Mouse (Mus musculus) erythroblast, adult 5-6 weeks (primary cell): ENCODE data around the gene Upk1a. TPM values are rescaled to one million over a fixed set of nuclear protein-coding genes. Genes with fewer than 3 reads are reported as not detected.

Source experiments
- total RNA-seq, 2 experiments: library from RNA; stranded (forward) in 1 of 2; stranded (reverse) in 1 of 2; fragments of 150-400 nt in 1 of 2; fragments of 200-764, 138-1000 nt in 1 of 2; gene quantifications; 2 replicates each; pipeline versions ENCODE4 v1.2.3 to v1.2.4; 2015 to 2017; ENCODE audit warnings: low replicate concordance in 2 of 2

Upk1a gene
- total RNA-seq, 2 experiments from 2014 or later = not detected

Other genes with a start within 250 kb of the Upk1a start
Only the 30 nearest of the 32 such genes appear.
- gene Tyrobp, start 199.1 kb downstream of the Upk1a start, total RNA-seq (2015; ENCODE audit: low replicate concordance) = 315 and 361 TPM in 2 replicates
- 122 and 140 TPM in 2 replicates for gene Tyrobp, start 199.1 kb downstream of the Upk1a start, total RNA-seq (2017; ENCODE audit: low replicate concordance)
- gene Hcst, start 193.0 kb downstream of the Upk1a start, total RNA-seq (2015; ENCODE audit: low replicate concordance) = 14.2 and 29.0 TPM in 2 replicates
- 2.6 and 13.9 TPM in 2 replicates for gene Hcst, start 193.0 kb downstream of the Upk1a start, total RNA-seq (2017; ENCODE audit: low replicate concordance)
- 2.1 and 5.0 TPM in 2 replicates for gene Nfkbid, start 191.1 kb downstream of the Upk1a start, total RNA-seq (2015; ENCODE audit: low replicate concordance)
- 0.14 and 3.6 TPM in 2 replicates for gene Nfkbid, start 191.1 kb downstream of the Upk1a start, total RNA-seq (2017; ENCODE audit: low replicate concordance)
- gene Aplp1, start 167.3 kb downstream of the Upk1a start, total RNA-seq (2015; ENCODE audit: low replicate concordance) = not detected in 2 replicates
- gene Aplp1, start 167.3 kb downstream of the Upk1a start, total RNA-seq (2017; ENCODE audit: low replicate concordance) = not detected in 2 replicates
- not detected in 2 replicates for gene Kirrel2, start 155.2 kb downstream of the Upk1a start, total RNA-seq (2015; ENCODE audit: low replicate concordance)
- gene Kirrel2, start 155.2 kb downstream of the Upk1a start, total RNA-seq (2017; ENCODE audit: low replicate concordance) = not detected in 2 replicates
- gene Nphs1, start 154.5 kb downstream of the Upk1a start, total RNA-seq (2015; ENCODE audit: low replicate concordance) = not detected in 2 replicates
- not detected in 2 replicates for gene Nphs1, start 154.5 kb downstream of the Upk1a start, total RNA-seq (2017; ENCODE audit: low replicate concordance)
- not detected in 2 replicates for gene Prodh2, start 119.2 kb downstream of the Upk1a start, total RNA-seq (2015; ENCODE audit: low replicate concordance)
- gene Prodh2, start 119.2 kb downstream of the Upk1a start, total RNA-seq (2017; ENCODE audit: low replicate concordance) = not detected in 2 replicates
- gene Arhgap33, start 77.8 kb downstream of the Upk1a start, total RNA-seq (2015; ENCODE audit: low replicate concordance) = 5.0 and 6.7 TPM in 2 replicates
- gene Arhgap33, start 77.8 kb downstream of the Upk1a start, total RNA-seq (2017; ENCODE audit: low replicate concordance) = 9.5 and 9.6 TPM in 2 replicates
- gene Hspb6, start 60.7 kb downstream of the Upk1a start, total RNA-seq (2015; ENCODE audit: low replicate concordance) = 6.3 and 19.4 TPM in 2 replicates
- 2.2 and 3.9 TPM in 2 replicates for gene Hspb6, start 60.7 kb downstream of the Upk1a start, total RNA-seq (2017; ENCODE audit: low replicate concordance)
- gene Proser3, start 60.5 kb downstream of the Upk1a start, total RNA-seq (2015; ENCODE audit: low replicate concordance) = 0.38 and 2.1 TPM in 2 replicates
- 0.77 and 4.6 TPM in 2 replicates for gene Proser3, start 60.5 kb downstream of the Upk1a start, total RNA-seq (2017; ENCODE audit: low replicate concordance)
- 48.0 and 55.0 TPM in 2 replicates for gene Lin37, start 53.0 kb downstream of the Upk1a start, total RNA-seq (2015; ENCODE audit: low replicate concordance)
- 7.8 and 8.9 TPM in 2 replicates for gene Lin37, start 53.0 kb downstream of the Upk1a start, total RNA-seq (2017; ENCODE audit: low replicate concordance)
- 3.5 and 30.1 TPM in 2 replicates for gene U2af1l4, start 49.5 kb downstream of the Upk1a start, total RNA-seq (2015; ENCODE audit: low replicate concordance)
- gene U2af1l4, start 49.5 kb downstream of the Upk1a start, total RNA-seq (2017; ENCODE audit: low replicate concordance) = 30.0 and 39.4 TPM in 2 replicates
- gene Gm49396, start 49.5 kb downstream of the Upk1a start, total RNA-seq (2015; ENCODE audit: low replicate concordance) = 1.3 and 4.8 TPM in 2 replicates
- 5.2 and 6.6 TPM in 2 replicates for gene Gm49396, start 49.5 kb downstream of the Upk1a start, total RNA-seq (2017; ENCODE audit: low replicate concordance)
- 73.4 and 88.8 TPM in 2 replicates for gene Psenen, start 49.2 kb downstream of the Upk1a start, total RNA-seq (2015; ENCODE audit: low replicate concordance)
- gene Psenen, start 49.2 kb downstream of the Upk1a start, total RNA-seq (2017; ENCODE audit: low replicate concordance) = 41.4 and 69.3 TPM in 2 replicates
- gene Igflr1, start 47.4 kb downstream of the Upk1a start, total RNA-seq (2015; ENCODE audit: low replicate concordance) = 4.0 and 7.3 TPM in 2 replicates
- not detected in 2 replicates for gene Igflr1, start 47.4 kb downstream of the Upk1a start, total RNA-seq (2017; ENCODE audit: low replicate concordance)
- gene Kmt2b, start 24.1 kb downstream of the Upk1a start, total RNA-seq (2015; ENCODE audit: low replicate concordance) = 31.1 and 35.0 TPM in 2 replicates
- 14.9 and 21.2 TPM in 2 replicates for gene Kmt2b, start 24.1 kb downstream of the Upk1a start, total RNA-seq (2017; ENCODE audit: low replicate concordance)
- gene Zbtb32, start 13.9 kb downstream of the Upk1a start, total RNA-seq (2015; ENCODE audit: low replicate concordance) = not detected in 2 replicates
- gene Zbtb32, start 13.9 kb downstream of the Upk1a start, total RNA-seq (2017; ENCODE audit: low replicate concordance) = not detected in 2 replicates
- 74.4 and 173 TPM in 2 replicates for gene Cox6b1, start 13.3 kb upstream of the Upk1a start, total RNA-seq (2015; ENCODE audit: low replicate concordance)
- gene Cox6b1, start 13.3 kb upstream of the Upk1a start, total RNA-seq (2017; ENCODE audit: low replicate concordance) = 135 and 145 TPM in 2 replicates
- gene Etv2, start 23.0 kb upstream of the Upk1a start, total RNA-seq (2015; ENCODE audit: low replicate concordance) = not detected in 2 replicates
- gene Etv2, start 23.0 kb upstream of the Upk1a start, total RNA-seq (2017; ENCODE audit: low replicate concordance) = not detected in 2 replicates
- 12.3 and 22.5 TPM in 2 replicates for gene Rbm42, start 37.5 kb upstream of the Upk1a start, total RNA-seq (2015; ENCODE audit: low replicate concordance)
- gene Rbm42, start 37.5 kb upstream of the Upk1a start, total RNA-seq (2017; ENCODE audit: low replicate concordance) = 14.0 and 15.1 TPM in 2 replicates
- 1.5 and 9.2 TPM in 2 replicates for gene Haus5, start 52.1 kb upstream of the Upk1a start, total RNA-seq (2015; ENCODE audit: low replicate concordance)
- gene Haus5, start 52.1 kb upstream of the Upk1a start, total RNA-seq (2017; ENCODE audit: low replicate concordance) = 10.5 and 13.7 TPM in 2 replicates
- not detected in 2 replicates for gene Pmis2, start 58.8 kb upstream of the Upk1a start, total RNA-seq (2015; ENCODE audit: low replicate concordance)
- not detected in 2 replicates for gene Pmis2, start 58.8 kb upstream of the Upk1a start, total RNA-seq (2017; ENCODE audit: low replicate concordance)
- gene 2200002J24Rik, start 86.1 kb upstream of the Upk1a start, total RNA-seq (2015; ENCODE audit: low replicate concordance) = not detected in 2 replicates
- gene 2200002J24Rik, start 86.1 kb upstream of the Upk1a start, total RNA-seq (2017; ENCODE audit: low replicate concordance) = not detected in 2 replicates
- gene Atp4a, start 99.4 kb upstream of the Upk1a start, total RNA-seq (2015; ENCODE audit: low replicate concordance) = not detected in 2 replicates
- gene Atp4a, start 99.4 kb upstream of the Upk1a start, total RNA-seq (2017; ENCODE audit: low replicate concordance) = 0.14 and 0.68 TPM in 2 replicates
- 28.4 and 42.4 TPM in 2 replicates for gene Tmem147, start 116.7 kb upstream of the Upk1a start, total RNA-seq (2015; ENCODE audit: low replicate concordance)
- gene Tmem147, start 116.7 kb upstream of the Upk1a start, total RNA-seq (2017; ENCODE audit: low replicate concordance) = 9.4 and 12.8 TPM in 2 replicates
- not detected in 2 replicates for gene Gapdhs, start 130.8 kb upstream of the Upk1a start, total RNA-seq (2015; ENCODE audit: low replicate concordance)
- not detected in 2 replicates for gene Gapdhs, start 130.8 kb upstream of the Upk1a start, total RNA-seq (2017; ENCODE audit: low replicate concordance)
- not detected in 2 replicates for gene Sbsn, start 138.6 kb upstream of the Upk1a start, total RNA-seq (2015; ENCODE audit: low replicate concordance)
- gene Sbsn, start 138.6 kb upstream of the Upk1a start, total RNA-seq (2017; ENCODE audit: low replicate concordance) = not detected in 2 replicates
- gene Dmkn, start 150.9 kb upstream of the Upk1a start, total RNA-seq (2015; ENCODE audit: low replicate concordance) = 7.7 and 29.0 TPM in 2 replicates
- gene Dmkn, start 150.9 kb upstream of the Upk1a start, total RNA-seq (2017; ENCODE audit: low replicate concordance) = 5.3 and 10.9 TPM in 2 replicates
- gene Krtdap, start 175.0 kb upstream of the Upk1a start, total RNA-seq (2015; ENCODE audit: low replicate concordance) = not detected in 2 replicates
- not detected in 2 replicates for gene Krtdap, start 175.0 kb upstream of the Upk1a start, total RNA-seq (2017; ENCODE audit: low replicate concordance)
- gene Ffar2, start 210.9 kb upstream of the Upk1a start, total RNA-seq (2015; ENCODE audit: low replicate concordance) = 8.1 and 11.1 TPM in 2 replicates
- 10.6 and 12.3 TPM in 2 replicates for gene Ffar2, start 210.9 kb upstream of the Upk1a start, total RNA-seq (2017; ENCODE audit: low replicate concordance)